Mouse (Mus musculus) heart, embryonic 16.5 days (tissue): ENCODE measurements around the gene Adam22. TPM values are rescaled to one million over a fixed set of nuclear protein-coding genes. Genes with fewer than 3 reads are reported as not detected.

Experiments
- ATAC-seq: fragments of 200-750 bp; cut with Nextera tagmentation; replicated peaks from 2 replicates; pipeline ENCODE4 v1.8.0; 2017; ENCODE audit warnings: moderate number of reproducible peaks; ENCODE audit not compliant: insufficient read depth, low FRiP score; ENCODE audit errors: extremely low read depth
- H3K27ac ChIP-seq: fragments of 300-500 bp; sonication (generic); 2 replicates; pipeline ENCODE4 v1.5.1; 2014; ENCODE audit warnings: mild to moderate bottlenecking, low read length, control low read depth, moderate library complexity
- H3K27me3 ChIP-seq: fragments of 300-500 bp; sonication (generic); 2 replicates; pipeline ENCODE4 v1.6.1; 2014; ENCODE audit warnings: low read length, mixed read lengths; ENCODE audit not compliant: control insufficient read depth, insufficient read depth
- H3K36me3 ChIP-seq: fragments of 300-500 bp; sonication (generic); 2 replicates; pipeline ENCODE4 v1.6.1; 2014; ENCODE audit not compliant: control insufficient read depth, insufficient read depth
- H3K4me1 ChIP-seq: fragments of 300-500 bp; sonication (generic); 2 replicates; pipeline ENCODE4 v1.6.1; 2014; ENCODE audit warnings: low read length, mixed read lengths; ENCODE audit not compliant: control insufficient read depth, insufficient read depth
- H3K4me2 ChIP-seq: fragments of 300-500 bp; sonication (generic); 2 replicates; pipeline ENCODE4 v1.6.1; 2014; ENCODE audit warnings: low read depth, mild to moderate bottlenecking, control low read depth, low read length
- H3K4me3 ChIP-seq: fragments of 300-500 bp; sonication (generic); 2 replicates; pipeline ENCODE4 v1.5.1; 2014; ENCODE audit warnings: mild to moderate bottlenecking, control low read depth, low read length
- H3K9ac ChIP-seq: fragments of 300-500 bp; sonication (generic); 2 replicates; pipeline ENCODE4 v1.6.1; 2014; ENCODE audit warnings: low read length, control low read depth
- H3K9me3 ChIP-seq: fragments of 300-500 bp; sonication (generic); replicated peaks from 2 replicates; pipeline ENCODE4 v1.6.1; 2016; ENCODE audit warnings: low read length; ENCODE audit not compliant: control insufficient read depth
- WGBS: fragments of 180-500 bp; shearing (Covaris S2); extraction: QIAGEN DNeasy Blood & Tissue Kit; methylation state at CpG from one replicate; pipeline ENCODE4 v1.1.7; 2014; 5-methylcytosine and 5-hydroxymethylcytosine counted together
- polyA plus RNA-seq: library from polyadenylated mRNA; unstranded; fragments of >200 nt; fragmentation: Nextera tagmentation; extraction: Ambion mirVana; gene quantifications from 2 replicates; pipeline ENCODE4 v1.2.1, GENCODE M21; 2015

Adam22 gene
- polyA plus RNA-seq, 1 experiment from 2014 or later: 7.8 TPM

DNA sequence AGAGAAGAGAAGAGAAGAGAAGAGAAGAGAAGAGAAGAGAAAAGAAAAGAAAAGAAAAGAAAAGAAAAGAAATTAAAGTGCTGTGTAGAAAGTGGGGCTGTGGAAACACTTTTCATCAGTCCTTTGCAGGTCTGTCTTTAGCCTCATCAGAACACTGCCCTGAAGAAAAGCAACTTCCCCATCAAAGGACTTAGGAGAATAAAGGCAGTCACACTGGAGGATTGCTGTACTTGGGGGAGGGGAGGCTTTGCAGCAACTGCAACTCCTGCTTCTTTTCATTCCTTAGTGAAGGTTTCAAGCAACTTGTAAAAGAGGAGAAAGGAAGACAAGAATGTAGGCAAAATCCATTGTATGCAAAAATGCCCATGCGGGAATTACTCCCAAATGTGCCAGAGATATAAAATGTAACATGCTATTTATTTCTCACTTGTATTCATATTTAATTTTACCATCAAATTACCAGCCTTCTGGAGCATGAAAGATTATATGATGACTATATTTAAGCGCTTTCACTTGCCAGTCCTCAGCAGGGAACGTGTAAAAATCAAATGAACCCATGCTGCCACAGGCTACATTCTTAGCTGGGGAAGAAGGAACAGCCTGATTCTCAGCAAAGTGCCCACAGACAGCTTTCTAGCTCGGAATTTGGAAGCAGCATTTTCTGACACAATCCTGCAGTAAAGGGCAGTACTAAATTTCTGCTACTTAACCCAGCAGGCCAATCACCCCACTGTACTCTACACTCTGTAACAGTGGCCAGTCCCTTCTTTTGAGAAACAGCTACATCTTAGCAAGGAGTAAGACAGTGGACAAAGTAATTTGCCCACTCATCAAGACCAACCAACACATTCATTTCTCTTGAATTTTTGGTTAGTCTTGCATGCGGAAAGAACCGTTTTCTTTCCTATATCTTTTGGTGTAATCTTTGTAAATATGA is 78.0 kb downstream of the Adam22 start:
- no peaks in the 10 kb centered on the region for H3K9me3 ChIP-seq
- H3K27ac ChIP-seq: no peak overlapping the region
- H3K4me2 ChIP-seq: no peak overlapping the region
- H3K36me3 ChIP-seq: no peaks in the 10 kb centered on the region
- no peak for ATAC-seq
- H3K4me3 ChIP-seq: no peak overlapping the region
- 63% methylated on average over 6 of the region's 6 CpGs for whole genome bisulfite sequencing
- H3K4me1 ChIP-seq: no peaks in the 10 kb centered on the region; the same call in 1 of the 2 replicates
- H3K9ac ChIP-seq: no peak overlapping the region
- H3K27me3 ChIP-seq: no peaks in the 10 kb centered on the region

DNA sequence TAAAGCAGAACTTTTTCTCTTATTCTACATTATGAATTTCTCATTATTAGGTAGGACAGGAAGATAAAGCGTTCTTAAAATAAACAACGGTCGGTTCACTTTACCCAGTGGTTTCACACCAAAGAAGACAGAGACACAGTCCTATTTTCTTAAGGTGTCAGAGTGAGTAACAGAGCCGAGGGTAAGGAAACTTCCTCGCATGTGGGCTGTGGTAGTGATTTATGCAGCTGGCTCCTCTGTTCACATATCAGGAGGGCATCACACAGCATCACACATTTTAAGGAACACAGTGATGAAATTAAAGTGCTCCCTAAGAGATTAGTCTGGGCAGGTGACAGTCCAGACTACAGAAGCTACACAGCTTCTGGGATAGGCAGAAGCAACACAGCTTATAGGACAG is 83.8 kb downstream of the Adam22 start:
- no peaks in the 10 kb centered on the region for H3K4me1 ChIP-seq
- H3K27ac ChIP-seq: no peak overlapping the region
- H3K27me3 ChIP-seq: no peaks in the 10 kb centered on the region
- no peak overlapping the region for H3K4me2 ChIP-seq
- 66% methylated on average over 5 of the region's 5 CpGs for WGBS
- no peaks in the 10 kb centered on the region for H3K9me3 ChIP-seq
- ATAC-seq: no peak
- no peak overlapping the region for H3K4me3 ChIP-seq
- H3K36me3 ChIP-seq: no peaks in the 10 kb centered on the region
- H3K9ac ChIP-seq: no peak overlapping the region

DNA sequence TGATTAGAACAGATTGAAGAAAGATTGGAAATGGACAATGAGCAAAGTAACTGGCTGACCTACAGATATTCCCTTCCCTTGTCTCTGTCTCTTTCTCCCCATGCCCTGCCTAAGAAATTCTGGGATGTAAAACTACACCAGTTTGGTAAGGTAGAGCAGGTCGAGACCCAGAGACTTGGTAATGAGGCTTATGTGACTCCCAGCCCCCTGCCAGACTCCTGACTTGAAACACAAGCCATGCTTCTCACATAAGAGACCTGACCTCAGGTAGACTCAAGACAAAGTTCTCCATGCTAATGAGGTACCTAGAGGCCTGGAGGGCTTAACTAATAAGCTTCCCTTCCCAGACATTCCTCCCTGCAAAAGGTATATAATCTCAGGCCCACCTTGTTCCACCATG is 91.8 kb downstream of the Adam22 start:
- 71% methylated on average over 1 of the region's 1 CpGs for WGBS

DNA sequence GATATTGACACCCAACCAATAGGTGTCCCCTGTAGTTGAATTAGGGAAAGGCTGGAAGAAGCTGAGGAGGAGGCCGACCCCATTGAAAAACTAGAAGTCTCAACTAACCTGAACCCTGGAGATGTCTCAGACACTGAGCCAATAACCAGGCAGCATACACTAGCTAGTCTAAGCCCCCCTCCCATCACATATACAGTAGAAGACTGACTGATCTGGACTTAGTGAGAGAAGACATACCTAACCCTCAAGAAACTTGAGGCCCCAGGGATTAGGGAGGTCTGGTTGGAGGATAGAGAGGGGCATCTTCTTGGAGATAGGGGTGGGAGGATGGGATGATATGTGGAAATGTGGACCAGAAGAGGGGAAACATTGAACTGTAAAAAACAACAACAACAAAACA is 110.6 kb downstream of the Adam22 start:
- Histone ChIP-seq H3K9me3 (no peaks in the 10 kb centered on the region), H3K27ac (no peak overlapping the region), H3K4me2 (no peak overlapping the region), H3K9ac (no peak overlapping the region), H3K4me1 (no peaks in the 10 kb centered on the region), H3K27me3 (no peaks in the 10 kb centered on the region), H3K4me3 (no peak overlapping the region), H3K36me3 (no peaks in the 10 kb centered on the region)
- 92% methylated on average over 1 of the region's 1 CpGs for WGBS
- no peak for ATAC-seq

More for the DNA sequence above, 91.8 kb downstream of the Adam22 start:
- H3K4me2 ChIP-seq: no peak overlapping the region
- H3K27me3 ChIP-seq: no peaks in the 10 kb centered on the region
- no peaks in the 10 kb centered on the region for H3K4me1 ChIP-seq
- no peaks in the 10 kb centered on the region for H3K9me3 ChIP-seq
- no peak overlapping the region for H3K27ac ChIP-seq
- no peak overlapping the region for H3K4me3 ChIP-seq
- no peak overlapping the region for H3K9ac ChIP-seq
- H3K36me3 ChIP-seq: no peaks in the 10 kb centered on the region
- ATAC-seq: no peak

DNA sequence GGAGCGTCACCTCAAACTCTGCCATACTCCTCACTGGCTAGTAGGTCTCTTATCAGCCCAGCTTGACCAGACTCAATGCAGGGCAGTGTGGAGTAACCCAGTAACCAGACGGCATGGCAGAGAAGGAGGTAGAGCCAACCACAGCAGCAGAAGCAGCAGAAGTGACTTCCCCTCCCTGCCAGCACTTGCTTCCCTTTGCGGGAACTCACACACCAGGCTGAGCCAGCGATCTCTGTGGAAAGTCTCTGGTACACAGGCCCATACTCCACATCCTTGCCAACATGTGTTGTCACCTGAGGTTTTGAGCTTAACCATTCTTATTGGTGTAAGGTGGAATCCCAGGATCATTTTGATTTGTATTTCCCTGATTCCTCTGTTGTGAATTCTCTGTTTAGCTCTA is 111.5 kb downstream of the Adam22 start:
- H3K4me1 ChIP-seq: no peaks in the 10 kb centered on the region
- 78% methylated on average over 4 of the region's 4 CpGs for WGBS
- no peak overlapping the region for H3K9ac ChIP-seq
- no peak overlapping the region for H3K4me2 ChIP-seq
- no peak overlapping the region for H3K27ac ChIP-seq
- H3K36me3 ChIP-seq: no peaks in the 10 kb centered on the region
- no peaks in the 10 kb centered on the region for H3K27me3 ChIP-seq
- no peak overlapping the region for H3K4me3 ChIP-seq
- no peaks in the 10 kb centered on the region for H3K9me3 ChIP-seq
- ATAC-seq: no peak

DNA sequence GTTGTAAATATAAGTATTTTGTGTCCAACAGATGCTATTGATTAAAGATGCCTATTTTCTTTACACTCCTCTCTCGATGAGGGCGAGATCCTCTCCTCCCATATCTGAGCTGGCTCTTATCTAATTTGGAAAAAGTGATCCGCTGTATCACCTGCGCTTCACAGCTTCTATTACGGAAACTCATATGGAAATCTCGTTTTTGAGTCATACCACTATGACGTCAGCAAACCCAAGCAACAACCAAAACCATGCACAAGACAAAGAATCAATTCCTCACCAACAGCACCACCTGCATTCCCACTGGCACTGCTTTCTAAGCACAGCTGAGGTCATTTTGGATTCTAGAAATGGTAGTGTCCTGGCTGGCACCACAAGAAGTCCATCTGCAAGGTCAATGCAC is 123.3 kb downstream of the Adam22 start:
- no peak overlapping the region for H3K27ac ChIP-seq

DNA sequence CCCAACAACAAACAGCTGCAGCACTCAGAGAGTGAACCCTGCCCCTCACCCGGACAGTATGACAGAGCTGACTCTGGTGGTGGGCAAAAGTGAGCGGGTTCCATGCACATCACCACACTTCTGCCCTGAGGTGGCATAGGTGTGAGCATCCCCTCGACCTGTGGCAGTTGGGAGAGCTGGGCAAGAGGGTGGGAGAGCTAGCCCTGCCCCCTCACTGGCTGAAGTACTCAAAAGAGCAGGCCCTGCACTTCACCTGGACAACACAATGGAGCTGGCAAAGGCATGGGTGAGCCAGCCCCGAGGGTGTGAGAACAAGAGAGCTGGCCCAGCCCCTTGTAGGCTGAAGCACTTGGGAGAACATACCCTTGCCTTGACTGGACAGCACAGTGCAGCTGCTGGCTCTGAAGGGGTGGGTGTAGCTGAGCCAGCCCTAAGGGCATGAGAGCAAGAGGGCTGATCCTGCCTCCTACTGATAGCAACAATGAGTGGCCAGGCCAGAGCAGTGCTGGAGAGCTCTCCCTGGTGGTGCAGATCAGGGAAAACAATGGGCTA is 124.8 kb downstream of the Adam22 start:
- 59% methylated on average over 4 of the region's 4 CpGs for WGBS
- no peak for ATAC-seq
- no peak overlapping the region for H3K4me2 ChIP-seq

More for the DNA sequence above, 123.3 kb downstream of the Adam22 start:
- Histone ChIP-seq H3K4me3 (no peak overlapping the region), H3K9me3 (no peaks in the 10 kb centered on the region), H3K9ac (no peak overlapping the region), H3K4me1 (no peaks in the 10 kb centered on the region), H3K27me3 (no peaks in the 10 kb centered on the region), H3K4me2 (no peak overlapping the region), H3K36me3 (no peaks in the 10 kb centered on the region)
- 86% methylated on average over 7 of the region's 7 CpGs for WGBS
- ATAC-seq: no peak

DNA sequence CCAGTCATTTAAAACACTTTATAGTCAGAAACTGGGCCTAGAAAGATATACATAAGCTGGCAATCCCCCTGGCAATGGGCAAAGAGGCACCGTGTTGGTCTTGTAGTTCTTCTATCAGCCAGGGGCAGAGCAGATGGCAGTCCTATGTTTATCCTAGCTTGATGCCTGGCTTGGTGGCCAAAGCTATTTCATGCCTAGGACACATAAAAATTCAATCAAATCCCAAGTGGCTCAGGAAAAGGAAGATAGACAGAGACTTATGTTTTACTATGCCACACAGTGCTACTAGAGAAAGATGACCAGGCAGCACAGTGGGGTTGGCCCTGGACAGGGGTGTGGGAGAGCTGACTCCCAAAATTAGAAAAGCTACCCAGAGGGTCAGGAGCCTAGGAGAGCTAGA is 125.3 kb downstream of the Adam22 start:
- Histone ChIP-seq H3K4me1 (no peaks in the 10 kb centered on the region), H3K27ac (no peak overlapping the region), H3K4me2 (no peak overlapping the region), H3K9ac (no peak overlapping the region), H3K9me3 (no peaks in the 10 kb centered on the region), H3K36me3 (no peaks in the 10 kb centered on the region), H3K4me3 (no peak overlapping the region), H3K27me3 (no peaks in the 10 kb centered on the region)
- WGBS: 67% methylated on average over 1 of the region's 1 CpGs
- no peak for ATAC-seq

More for the DNA sequence above, 124.8 kb downstream of the Adam22 start:
- Histone ChIP-seq H3K4me3 (no peak overlapping the region), H3K4me1 (no peaks in the 10 kb centered on the region), H3K27me3 (no peaks in the 10 kb centered on the region), H3K36me3 (no peaks in the 10 kb centered on the region), H3K27ac (no peak overlapping the region), H3K9me3 (no peaks in the 10 kb centered on the region), H3K9ac (no peak overlapping the region)

DNA sequence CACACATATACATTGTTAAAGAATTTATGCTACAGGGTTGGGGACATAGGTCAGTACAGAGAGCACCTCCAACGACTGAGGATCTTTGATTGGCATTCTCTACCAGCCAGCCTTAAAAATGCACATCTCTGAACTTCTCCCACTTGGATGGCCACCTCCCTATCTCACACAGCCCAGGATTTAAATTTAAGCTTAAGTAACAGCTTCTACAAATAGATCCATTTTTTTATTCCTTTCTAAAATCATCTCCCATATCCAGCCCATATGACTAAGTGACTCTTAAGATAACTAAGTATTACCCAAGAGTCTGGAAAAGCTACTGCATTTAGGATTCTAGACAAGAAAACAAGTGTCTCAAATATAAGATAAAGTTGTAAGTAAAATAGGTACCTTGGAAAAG is 140.9 kb downstream of the Adam22 start:
- ATAC-seq: no peak

More for the DNA sequence above, 140.9 kb downstream of the Adam22 start:
- Histone ChIP-seq H3K4me1 (peaks cover under 1% of the 10 kb centered on the region), H3K9ac (no peak overlapping the region), H3K4me3 (no peak overlapping the region), H3K27ac (no peak overlapping the region), H3K4me2 (no peak overlapping the region), H3K36me3 (no peaks in the 10 kb centered on the region), H3K9me3 (no peaks in the 10 kb centered on the region), H3K27me3 (no peaks in the 10 kb centered on the region)
- WGBS: 61% methylated on average over 1 of the region's 1 CpGs
